Mouse (Mus musculus): ENCODE measurements around the gene Sult1a1.

The Sult1a1 gene

GRCm38 (mm10) chr7:126624774-126625173 is 51.5 kb downstream of the Sult1a1 start:
- DNase-seq (ENCODE audit: low spot score): no peak

DNA sequence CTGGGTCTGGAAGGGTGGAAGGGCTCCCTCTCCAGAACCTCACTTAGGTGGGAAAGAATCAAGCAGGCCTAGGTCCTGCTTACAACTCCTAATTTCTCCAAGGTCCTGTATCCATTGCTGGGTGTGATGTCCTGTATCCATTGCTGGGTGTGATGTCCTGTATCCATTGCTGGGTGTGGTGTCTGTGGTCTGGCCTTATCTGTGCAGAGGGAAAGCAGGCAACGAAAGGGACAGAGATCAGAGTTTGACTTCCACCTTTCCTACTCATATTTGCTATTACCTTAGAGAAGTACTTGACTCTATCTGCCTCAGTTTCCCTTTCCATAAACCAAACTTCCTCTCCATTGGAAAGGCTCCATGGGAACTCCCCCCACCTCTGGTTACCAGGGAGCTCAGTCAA is 52.9 kb downstream of the Sult1a1 start:
- DNase-seq (ENCODE audit: low spot score): no peak

Data from embryo, embryonic 10 days (tissue).